Mouse (Mus musculus) cerebellum, adult 9-10 months (tissue): Measurements from ENCODE around the gene Acsbg2.

Experiments
- DNase-seq: peaks from one replicate; pipeline ENCODE4 v3.0.0; 2022

The Acsbg2 gene

DNA sequence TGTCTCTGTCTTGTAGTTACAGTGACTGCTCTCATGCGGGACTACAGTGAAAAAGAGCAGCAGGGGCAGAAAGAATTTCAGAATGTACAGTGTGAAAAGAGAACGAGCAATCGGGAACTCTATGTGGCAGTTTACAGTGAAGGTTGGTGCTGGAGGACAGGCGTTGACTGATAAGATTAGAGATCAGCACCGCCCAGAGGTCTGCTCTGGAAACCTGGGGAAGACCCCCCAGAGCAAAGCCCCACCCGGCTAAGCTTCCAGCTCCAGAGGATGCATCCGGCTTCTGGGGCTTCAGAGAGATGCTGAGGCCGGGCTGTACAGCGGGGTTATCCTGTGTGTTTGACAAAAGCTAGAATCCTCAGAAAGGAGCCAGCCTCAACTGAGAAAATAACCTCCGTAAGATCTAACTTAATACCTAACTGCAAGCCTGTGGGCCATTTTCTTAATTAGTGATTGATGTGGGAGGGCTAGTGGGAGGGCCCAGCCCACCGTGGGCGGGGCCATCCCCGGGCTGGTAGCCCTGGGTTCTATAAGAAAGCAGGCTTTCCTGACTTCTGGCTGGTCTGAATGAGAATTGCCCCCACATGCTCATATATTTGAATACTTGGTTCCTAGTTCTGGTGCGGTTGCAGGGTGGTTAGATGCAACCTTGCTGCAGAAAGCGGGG, 3.8 kb downstream of the Acsbg2 start:
- no peak for DNase-seq

DNA sequence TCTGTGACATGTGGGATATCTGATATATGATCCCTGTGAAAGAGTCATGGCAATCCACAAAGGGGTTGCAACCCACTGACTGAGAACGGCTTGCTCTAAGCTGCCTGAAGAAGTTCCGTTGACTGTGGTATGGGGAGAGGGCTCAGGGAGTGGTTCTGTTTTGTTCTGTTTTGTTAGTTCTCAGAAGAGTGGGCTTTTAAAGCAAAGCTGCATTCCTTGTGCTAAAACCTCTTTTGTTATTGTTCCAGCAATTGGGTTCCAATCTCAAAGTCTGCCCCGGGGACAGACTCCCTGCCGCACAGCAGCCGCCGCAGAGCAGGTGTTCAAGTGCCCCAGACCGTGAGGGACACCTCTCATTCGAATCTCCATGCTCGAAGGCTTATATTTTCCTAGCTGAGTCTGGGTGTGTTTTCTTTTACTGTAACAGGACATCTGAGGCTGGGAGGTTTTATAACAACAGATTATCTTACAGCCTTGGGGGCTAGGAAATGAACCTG, 4.7 kb downstream of the Acsbg2 start:
- DNase-seq = no peak

DNA sequence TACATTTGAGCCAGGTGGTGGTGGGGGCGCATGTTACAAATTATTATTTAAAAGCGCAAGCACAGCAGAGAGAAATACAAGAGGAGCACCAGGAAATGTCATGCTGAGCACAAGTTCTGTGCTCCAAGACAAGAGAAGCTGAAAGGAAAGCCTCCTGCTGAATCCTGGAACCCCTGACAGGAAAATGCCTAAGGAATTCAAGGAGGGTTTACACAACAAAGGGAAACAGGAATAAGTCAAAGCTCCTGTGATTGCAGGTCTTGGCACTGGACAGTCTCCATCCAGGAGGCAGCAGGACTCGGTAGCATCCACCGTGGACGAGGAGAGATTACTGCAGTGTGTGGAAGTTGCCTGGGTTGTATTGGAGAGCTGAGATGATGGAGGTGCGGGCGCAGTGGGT, 8.2 kb downstream of the Acsbg2 start:
- DNase-seq = no peak

DNA sequence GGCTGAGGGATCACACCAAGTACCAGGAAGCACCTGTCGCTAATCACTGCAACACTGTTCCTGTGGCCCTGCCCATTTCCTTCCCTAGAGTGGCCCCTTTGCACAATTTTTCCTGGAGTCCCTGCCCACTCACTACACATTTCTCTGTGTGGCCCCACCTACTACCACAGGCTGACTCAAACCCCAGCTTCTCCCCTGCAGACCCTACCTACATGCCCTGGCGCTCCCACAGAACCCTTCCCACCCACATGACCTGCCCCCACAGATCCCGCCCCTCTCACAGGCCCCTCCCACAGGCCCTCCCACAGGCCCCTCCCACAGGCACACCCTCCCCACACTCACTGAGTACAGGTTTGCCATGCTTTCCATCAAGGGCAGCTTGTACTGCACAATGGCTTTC, 13.1 kb downstream of the Acsbg2 start:
- no peak for DNase-seq

DNA sequence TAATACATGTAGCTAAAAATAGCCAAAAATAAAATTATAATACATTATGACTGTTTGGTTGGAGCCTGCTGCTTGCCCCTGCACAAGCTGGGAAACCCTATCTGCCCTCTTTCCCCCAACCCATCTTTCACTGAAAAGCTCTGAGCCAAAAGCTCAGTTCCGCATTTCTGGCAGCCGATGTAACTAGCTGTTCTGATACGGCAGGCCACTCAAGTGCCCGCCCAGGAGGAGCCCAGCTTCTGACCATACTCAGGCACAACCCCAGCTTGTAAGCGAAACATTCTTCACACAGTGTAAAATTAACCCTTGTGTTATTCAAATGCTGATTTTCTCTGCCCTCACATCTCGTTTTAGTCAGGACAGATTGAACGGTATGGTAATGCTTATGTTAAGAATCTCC, 15.3 kb downstream of the Acsbg2 start:
- DNase-seq = no peak

DNA sequence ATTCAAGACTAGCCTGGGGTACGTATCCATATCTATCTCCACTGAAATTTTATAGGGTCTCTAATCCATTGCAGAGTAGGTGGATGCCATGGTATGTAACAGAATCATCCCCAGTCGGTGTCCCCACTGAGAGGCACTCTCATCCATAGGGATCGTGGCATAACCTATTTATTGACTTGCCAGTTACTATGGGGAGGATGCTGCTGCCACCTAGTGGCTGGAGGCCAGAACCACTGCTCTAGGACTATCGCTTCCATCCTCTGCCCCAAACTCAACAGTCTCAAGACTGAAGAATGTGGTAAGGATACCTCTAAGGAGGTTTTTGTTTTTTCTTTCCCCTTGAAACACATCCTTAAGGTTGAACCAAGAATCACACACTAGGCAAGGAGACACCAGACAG, 16.0 kb downstream of the Acsbg2 start:
- DNase-seq = peak; percentile 39

DNA sequence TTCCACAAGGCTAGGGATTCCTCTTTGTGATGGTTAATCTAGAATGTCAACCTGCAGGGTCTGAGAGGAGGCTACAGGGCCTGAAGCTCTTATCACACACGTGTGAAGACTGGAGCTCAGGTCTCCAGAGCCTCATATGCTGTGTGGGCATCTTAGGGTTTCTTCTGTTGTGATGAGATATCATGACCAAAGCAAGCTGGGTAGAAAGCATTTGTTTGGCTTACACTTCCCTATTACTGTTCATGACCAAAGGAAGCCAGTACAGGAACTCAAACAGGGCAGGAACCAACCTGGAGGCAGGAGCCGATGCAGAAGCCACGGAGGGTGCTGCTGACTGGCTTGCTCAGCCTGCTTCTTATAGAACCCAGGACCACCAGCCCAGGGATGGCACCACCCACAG, 18.8 kb downstream of the Acsbg2 start:
- no peak for DNase-seq

DNA sequence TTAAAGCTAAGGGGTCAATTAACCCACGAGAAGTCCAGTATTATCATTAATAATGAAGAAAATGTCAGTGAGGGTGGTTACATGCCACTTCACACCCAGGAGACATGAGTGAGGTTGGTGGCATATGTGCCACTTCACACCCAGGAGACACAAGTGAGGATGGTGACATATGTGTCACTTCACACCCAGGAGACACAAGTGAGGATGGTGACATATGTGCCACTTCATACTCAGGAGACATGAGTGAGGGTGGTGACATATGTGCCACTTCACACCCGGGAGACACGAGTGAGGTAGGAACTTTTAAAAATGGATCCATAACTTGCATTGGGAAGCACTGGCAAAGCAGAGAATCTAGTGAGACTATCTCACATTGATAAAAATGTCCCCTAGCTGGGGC, 23.1 kb downstream of the Acsbg2 start:
- no peak for DNase-seq

DNA sequence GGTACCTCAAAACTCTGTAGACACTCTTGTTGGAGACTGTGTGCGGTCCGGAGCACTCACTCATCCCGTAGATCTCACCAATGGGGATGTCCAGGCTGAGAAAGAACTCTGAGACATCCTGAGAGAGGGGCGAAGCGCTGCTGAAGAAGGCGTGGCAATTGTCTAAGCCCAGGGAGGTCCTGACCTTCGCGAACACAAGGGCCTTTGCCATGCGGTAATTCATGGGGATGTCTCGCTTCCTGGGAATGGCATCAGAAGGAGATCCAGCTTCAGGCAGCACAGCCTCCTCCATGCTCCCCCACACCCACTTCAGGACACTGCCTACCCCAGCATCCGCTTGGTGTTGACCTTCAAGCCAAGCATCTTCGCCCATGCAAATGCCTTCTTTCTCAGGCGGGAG, 24.5 kb downstream of the Acsbg2 start:
- no peak for DNase-seq

DNA sequence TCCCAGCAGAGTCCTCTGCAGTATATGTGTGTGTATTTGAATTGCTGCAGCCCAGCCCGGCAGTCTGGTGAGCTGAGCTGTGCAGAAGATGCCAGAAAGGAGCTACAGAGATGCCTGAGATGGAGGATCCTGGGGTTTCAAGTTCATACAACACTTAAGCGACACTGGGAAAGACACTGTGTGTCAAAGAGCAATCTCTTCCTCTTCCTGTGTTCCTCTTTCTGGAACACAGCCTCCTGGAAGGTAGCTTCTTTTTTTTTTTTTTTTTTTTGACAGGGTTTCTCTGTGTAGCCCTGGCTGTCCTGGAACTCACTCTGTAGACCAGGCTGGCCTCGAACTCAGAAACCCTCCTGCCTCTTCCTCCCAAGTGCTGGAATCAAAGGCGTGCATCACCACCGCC, 25.5 kb downstream of the Acsbg2 start:
- DNase-seq = no peak

DNA sequence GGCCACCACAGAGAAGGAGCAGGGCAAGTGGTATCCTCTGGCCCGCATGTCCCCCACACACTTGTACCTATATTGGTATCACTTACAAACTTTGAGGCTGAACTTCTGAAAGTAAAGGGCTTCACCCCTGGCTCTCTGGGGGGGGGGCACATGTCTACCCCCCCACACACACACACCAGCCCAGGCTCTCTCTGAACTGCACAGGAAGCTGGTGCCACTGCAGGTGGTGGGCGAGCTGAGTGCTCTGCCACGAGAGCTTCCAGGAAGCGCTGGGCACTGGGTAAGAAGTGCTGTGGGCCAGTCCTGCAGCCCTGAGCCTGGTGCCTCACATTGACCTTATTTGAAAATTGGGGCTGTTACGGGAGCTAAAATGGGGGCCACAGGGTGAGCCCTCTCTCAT, 30.6 kb downstream of the Acsbg2 start:
- no peak for DNase-seq

DNA sequence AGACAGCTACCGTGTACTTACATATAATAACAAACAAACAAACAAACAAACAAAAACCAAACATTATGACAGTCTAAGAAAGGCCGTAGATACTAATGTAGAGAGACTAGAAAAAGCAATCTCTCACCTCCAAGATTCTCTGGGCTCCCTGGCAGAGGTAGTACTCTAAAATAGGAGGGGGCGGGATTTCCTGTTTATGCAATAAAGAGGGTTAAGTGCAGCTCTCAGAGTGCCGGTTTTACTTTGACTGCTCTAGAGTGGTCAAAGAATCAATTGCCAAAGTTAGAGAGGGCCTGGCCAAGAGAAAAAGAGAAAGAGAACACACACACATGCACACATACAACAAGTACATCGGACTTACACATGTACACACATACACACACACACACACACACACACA, 32.1 kb downstream of the Acsbg2 start:
- no peak for DNase-seq

DNA sequence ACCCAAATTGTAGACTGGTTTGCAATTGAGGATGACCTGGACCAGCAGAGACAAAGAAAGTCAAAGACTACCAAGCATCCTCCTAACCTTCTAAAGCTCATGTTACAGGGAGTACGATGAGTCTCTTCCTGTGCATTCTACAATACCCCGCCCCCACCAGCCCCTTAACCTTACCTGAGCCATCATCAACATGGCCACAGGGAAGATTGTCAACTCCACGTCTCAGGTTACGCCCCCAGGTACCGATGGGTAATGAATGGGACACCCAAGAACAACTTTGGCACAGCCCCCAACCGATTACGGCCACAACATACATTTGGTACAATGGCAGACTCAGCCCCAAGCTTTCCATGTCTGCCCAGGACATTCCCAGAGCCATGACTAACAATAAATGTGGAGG, 33.7 kb downstream of the Acsbg2 start:
- DNase-seq = no peak

DNA sequence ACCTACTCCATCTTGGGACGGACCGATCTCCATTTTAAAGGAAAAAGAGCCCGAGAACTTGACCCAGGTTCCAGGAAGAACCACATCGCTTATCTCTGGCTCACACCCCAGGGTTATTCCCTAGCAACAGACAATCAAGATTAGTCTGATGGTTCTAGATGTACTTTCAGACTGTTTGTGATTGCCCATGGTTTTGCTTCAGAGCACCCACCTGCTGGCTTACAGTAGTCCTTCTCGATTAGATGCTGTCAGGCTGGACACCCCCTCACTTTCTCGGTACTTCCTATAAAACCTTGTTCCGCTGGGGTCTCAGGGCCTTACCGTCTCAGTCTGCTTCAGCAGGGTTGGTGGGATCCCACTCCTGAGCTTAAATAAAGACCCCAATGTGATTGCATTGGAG, 37.9 kb downstream of the Acsbg2 start:
- no peak for DNase-seq

DNA sequence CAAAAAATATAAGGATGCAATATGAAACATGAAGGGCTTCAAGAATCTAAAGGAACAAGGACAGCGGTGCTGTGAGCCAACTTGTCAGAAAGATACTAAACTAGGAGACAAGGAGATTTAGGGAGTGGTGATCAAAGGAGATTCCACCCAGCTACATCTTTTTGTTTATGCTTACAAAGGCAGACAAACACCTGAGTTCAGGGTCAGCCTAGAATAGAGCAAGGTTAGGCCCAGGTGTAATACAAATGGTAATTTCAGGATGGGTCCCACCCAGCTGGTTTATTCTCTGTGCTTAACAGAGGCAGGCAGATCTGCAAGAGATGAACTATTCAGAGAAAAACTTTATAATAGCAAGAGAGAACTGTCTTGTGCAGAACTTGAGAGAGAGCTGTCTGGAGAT, 40.9 kb downstream of the Acsbg2 start:
- DNase-seq = no peak

DNA sequence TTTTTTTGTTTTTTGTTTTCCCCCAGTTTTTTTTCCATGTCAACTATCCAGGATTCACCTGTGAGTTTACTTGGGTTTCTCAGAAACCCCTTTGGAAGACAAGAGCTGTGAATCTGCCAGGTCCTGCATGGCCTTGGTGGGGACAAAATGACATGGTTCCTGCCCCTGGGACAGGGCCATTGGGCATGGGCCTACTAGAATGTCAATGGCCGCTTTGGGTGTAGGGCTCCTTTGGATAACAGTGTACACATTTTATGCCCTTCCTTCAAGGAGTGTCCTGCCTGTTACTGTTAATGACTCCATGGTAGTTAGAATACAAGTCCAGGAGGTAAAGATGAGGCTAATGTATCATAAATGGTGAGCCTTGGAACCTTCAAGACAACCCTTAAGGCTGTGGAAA, 41.3 kb downstream of the Acsbg2 start:
- DNase-seq = no peak

DNA sequence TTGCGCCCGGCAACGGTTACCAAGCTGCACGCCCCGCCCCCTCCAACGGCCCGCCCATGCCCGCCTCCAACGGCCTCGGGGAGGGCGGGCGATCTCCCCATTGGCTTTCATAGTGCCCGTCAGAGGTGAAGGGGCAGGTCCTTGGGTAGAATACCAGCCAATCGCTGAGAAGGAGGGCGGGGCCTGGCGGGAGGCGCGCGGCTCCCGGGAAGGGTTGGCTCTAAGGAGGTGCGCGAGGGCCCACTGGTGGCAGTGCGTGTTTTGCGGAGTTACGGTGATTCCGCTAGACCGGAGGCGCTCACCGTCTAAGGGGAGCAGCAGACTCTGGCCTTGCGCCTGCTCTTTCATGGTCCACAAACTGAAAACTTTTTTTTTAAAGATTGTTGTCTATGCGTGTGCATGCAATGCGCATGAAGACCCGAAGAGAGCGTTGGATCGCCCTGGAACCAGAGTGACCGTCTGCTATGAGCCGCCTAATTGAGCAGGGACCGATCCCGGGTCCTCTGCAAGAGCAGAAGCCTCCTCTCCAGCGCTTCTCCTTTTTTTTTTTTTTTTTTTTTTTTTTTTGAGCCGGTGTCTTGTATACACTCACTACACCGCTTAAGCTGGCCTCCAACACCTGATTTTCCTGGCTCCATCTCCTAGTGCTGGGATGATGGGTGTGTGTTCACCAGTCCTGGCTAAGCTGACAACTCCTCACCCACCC, 43.0 kb downstream of the Acsbg2 start:
- DNase-seq = peak; percentile 99

DNA sequence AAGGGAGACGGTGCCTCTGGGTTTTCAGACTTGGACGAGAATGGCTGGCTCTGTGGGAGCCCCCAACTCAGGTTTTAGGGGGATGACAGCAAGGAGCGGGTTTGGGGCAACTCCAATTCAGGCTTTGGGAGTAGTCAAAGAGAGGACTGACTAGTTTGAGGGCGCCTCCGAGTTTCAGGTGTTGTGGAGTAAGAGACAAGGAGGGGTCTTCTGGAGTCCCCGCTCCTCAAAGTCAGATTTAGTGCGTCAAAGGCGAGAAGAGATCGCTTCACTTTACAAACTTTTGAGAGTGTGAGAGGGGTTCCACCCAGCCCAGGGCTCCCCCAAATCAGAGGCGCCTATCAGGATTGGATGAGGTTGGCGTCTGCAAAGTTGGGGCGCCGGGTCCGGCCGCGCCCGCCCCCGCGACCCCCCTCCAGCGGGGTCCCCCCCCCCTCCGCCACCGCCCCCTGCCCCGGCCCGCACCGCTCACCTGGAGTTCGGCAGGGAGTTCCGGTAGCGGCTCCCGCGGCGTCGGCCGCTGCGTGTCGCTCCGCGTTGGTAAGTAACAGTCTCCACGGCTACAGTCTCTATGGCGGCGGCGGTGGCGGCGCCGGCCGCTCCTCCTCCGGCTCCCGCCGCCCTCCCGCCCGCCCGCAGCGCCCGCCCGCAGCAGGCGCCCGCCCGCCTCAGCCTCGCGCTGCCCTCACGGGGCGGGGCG, 43.7 kb downstream of the Acsbg2 start, which contains the start of gene Rfx2:
Gene Rfx2, minus strand, starts transcription at position 603 of the 700 bp plus-strand sequence.
- peak; percentile 60 for DNase-seq

DNA sequence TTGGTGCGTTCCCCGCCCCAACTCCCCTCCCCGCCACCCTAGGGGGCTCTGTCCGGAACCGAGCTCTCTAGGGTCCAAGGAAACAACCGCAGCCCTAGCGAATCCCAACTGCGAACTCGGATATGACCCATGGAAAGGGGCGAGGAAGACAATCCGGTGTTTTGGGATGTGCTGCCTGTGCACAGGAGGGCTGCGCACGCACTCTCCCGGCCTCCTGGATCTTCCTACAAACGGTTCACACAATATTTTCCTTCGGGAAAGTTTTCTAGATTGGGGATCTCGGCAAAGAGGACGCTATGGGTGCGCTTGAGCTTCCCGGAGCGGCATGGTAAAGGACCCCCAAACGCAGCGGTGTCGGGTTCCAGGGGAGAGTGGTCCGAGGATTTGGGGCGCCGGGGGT, 44.5 kb downstream of the Acsbg2 start:
- no peak for DNase-seq

DNA sequence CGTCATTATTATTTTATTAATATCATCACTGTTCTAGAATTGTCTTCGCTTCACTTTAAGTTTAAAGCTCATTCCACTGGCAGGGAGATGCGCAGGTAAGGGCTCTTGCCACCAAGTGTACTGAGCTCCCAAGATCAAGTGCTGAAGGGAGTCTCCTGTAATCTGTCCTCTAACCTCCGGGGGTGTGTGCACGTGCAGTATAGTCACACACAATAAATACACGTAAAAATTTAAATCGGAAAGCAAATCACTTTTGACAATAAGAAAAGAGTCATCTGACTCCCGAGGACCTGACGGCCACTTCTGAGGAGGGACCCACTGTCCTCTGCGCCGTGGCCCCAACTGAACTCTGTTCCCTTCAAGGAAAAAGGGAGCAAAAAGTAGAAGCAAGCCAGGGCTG, 45.1 kb downstream of the Acsbg2 start:
- no peak for DNase-seq

DNA sequence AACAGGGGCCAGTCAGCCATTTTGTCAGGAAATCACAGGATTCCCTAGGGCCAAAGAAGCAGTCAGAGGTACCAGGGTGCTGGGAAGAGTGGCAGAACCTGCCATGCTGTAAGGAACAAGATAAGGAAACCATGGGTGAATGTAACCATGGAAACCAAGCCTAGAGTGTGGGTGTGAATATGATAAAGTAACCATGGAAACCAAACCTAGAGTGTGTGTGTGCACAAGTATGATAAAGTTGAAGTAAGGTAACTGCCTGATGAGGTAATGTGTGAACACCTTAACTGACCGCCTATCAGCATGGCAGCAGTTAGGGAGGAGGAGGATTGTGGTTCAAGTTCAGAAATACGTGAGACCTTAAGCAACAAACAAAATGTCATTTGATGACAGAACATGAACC, 47.5 kb downstream of the Acsbg2 start:
- no peak for DNase-seq

DNA sequence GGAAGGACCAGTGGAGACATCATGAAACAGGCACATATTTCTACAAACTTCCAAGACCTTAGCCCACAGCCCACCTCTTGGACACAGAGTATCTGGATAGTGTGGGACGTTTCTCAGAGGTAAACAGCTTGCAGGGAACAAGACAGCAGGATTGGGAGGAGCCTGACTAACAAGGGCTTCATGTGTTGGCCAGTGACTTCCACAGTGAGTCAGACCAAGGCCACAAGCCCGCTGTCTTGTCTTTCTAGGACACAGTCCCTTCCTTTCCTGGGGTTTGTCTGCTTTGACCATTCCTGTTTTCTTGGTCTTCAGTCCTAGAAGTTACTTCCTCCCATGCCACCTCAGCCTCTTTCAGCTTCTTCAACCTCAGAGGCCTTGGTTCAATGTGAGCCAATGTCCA, 50.9 kb downstream of the Acsbg2 start:
- no peak for DNase-seq

DNA sequence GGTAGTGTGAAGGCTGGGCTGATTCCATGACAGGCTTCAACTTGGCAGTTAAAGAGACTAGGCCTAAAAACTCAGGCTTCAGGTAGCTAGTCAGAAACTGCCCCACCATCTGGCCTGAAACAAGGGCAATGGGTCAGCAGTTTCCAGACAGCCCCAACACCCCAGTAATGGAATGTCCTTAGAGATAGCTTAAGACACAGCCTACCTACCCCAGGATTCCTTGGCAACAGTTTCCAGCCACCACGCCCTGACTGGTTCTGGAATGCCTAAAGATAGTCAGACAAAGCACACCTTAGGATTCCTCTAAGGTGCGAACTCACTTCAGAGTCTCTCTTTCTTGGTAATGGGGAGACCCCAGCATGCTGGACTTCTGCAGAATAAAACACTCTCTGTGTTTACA, 51.9 kb downstream of the Acsbg2 start:
- DNase-seq = no peak

DNA sequence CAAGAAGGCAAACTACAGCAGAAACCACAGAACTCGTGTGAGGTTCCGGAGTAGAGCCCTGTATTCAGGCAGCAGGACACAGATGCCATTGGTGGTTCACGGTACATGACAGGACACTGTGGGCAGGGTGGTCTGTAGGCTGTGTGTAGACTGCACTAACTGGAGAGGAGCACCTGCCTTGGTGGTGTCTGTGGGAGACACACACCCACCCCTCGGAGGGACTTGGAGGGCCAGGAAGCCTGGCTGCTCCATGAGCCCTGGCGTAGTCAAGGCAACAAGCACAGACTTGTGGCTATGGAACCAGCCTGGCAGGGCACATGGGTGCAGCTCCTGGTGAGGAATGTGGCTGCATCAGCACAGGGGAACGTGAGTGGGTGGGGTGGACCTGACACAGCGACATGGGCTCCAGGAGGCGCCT, 54.5 kb downstream of the Acsbg2 start:
- no peak for DNase-seq
